Mouse (Mus musculus) liver, embryonic 14.5 days (tissue): ENCODE data around the gene Cap2.

ENCODE experiments used
- CTCF ChIP-seq: IDR thresholded peaks from 2 replicates; pipeline ENCODE4 v1.5.1; 2016; ENCODE audit warnings: antibody characterized with exemption, low read depth, control low read depth
- EP300 ChIP-seq: IDR thresholded peaks from 2 replicates; pipeline ENCODE4 v1.6.1; 2016; ENCODE audit warnings: antibody characterized with exemption, low read depth

- TF ChIP-seq CTCF (no peak), EP300 (no peak)
Observed at GRCm38 (mm10) chr13:46523235-46523634, 21.6 kb downstream of the Cap2 start.
